Mouse (Mus musculus): ENCODE data around the gene Dnajc17. TPM values are rescaled to one million over a fixed set of nuclear protein-coding genes. Genes with fewer than 3 reads are reported as not detected.

Gene Dnajc17
- polyA plus RNA-seq, 1 experiment from 2014 or later: 12.6 TPM

Other genes starting within 250 kb of the Dnajc17 start
- gene Ccdc32, start 179.4 kb downstream of the Dnajc17 start, polyA plus RNA-seq (2016; fragmentation: Nextera tagmentation; extraction: Ambion mirVana): 16.3 and 18.3 TPM in 2 replicates
- gene Rpusd2, start 174.0 kb downstream of the Dnajc17 start, polyA plus RNA-seq (2016; fragmentation: Nextera tagmentation; extraction: Ambion mirVana): 4.5 and 5.0 TPM in 2 replicates
- 39.0 and 39.4 TPM in 2 replicates for gene Knl1, start 161.7 kb downstream of the Dnajc17 start, polyA plus RNA-seq (2016; fragmentation: Nextera tagmentation; extraction: Ambion mirVana)
- gene Rad51, start 96.0 kb downstream of the Dnajc17 start, polyA plus RNA-seq (2016; fragmentation: Nextera tagmentation; extraction: Ambion mirVana): 32.2 and 33.3 TPM in 2 replicates
- gene Rmdn3, start 51.8 kb downstream of the Dnajc17 start, polyA plus RNA-seq (2016; fragmentation: Nextera tagmentation; extraction: Ambion mirVana): 29.2 and 31.0 TPM in 2 replicates
- gene Gchfr, start 41.0 kb downstream of the Dnajc17 start, polyA plus RNA-seq (2016; fragmentation: Nextera tagmentation; extraction: Ambion mirVana): 4.5 and 5.0 TPM in 2 replicates
- gene Gm14137, start 34.3 kb downstream of the Dnajc17 start, polyA plus RNA-seq (2016; fragmentation: Nextera tagmentation; extraction: Ambion mirVana): 0.34 and 0.46 TPM in 2 replicates
- gene Zfyve19, start 178 bp downstream of the Dnajc17 start, polyA plus RNA-seq (2016; fragmentation: Nextera tagmentation; extraction: Ambion mirVana): 31.6 and 36.5 TPM in 2 replicates
- not detected in 2 replicates for gene Ppp1r14d, start 21.1 kb upstream of the Dnajc17 start, polyA plus RNA-seq (2016; fragmentation: Nextera tagmentation; extraction: Ambion mirVana)
- gene Spint1, start 28.6 kb upstream of the Dnajc17 start, polyA plus RNA-seq (2016; fragmentation: Nextera tagmentation; extraction: Ambion mirVana): 0.82 and 1.00 TPM in 2 replicates
- gene Rhov, start 62.5 kb upstream of the Dnajc17 start, polyA plus RNA-seq (2016; fragmentation: Nextera tagmentation; extraction: Ambion mirVana): 0.10 and 0.13 TPM in 2 replicates
- 15.2 and 15.8 TPM in 2 replicates for gene Vps18, start 79.9 kb upstream of the Dnajc17 start, polyA plus RNA-seq (2016; fragmentation: Nextera tagmentation; extraction: Ambion mirVana)
- gene Dll4, start 117.0 kb upstream of the Dnajc17 start, polyA plus RNA-seq (2016; fragmentation: Nextera tagmentation; extraction: Ambion mirVana): 6.5 and 6.8 TPM in 2 replicates
- gene Chac1, start 142.4 kb upstream of the Dnajc17 start, polyA plus RNA-seq (2016; fragmentation: Nextera tagmentation; extraction: Ambion mirVana): 0.12 and 0.31 TPM in 2 replicates

All from heart, embryonic 12.5 days (tissue).